Mouse (Mus musculus) neutrophil, adult 59 days (primary cell): ENCODE measurements around the gene Olfr573-ps1. TPM values are rescaled to one million over a fixed set of nuclear protein-coding genes. Genes with fewer than 3 reads are reported as not detected.

Experiments used
- total RNA-seq, 2 experiments: library from RNA; stranded (reverse); gene quantifications; 1 replicate in 1 of 2; 2 replicates in 1 of 2; pipeline ENCODE4 v1.2.4; 2023

Gene Olfr573-ps1
- total RNA-seq: not detected

DNA sequence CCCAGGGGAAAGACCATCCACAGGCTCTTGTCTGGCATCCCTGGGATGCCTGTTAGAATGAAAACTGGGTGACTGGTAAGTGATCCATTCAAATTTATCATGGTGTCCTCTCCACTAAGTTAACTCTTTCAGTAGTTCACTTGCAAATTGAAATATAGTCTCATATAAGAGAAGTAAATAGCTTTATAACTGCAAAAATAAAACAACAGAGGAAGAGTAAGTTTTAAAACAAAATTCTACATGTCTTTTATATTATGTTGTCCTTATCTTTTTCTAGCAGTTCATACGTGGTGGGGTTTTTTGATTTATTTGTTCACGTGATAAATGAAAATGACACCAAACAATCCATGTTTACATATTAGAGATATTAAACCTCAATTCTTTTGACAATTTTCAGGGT is at the start of gene Olfr573-ps1:
TSS of gene Olfr573-ps1 (minus strand) at position 101 of the 400 bp plus-strand sequence.

GRCm38 (mm10) chr7:102989224-102989623 is 46.8 kb upstream of the Olfr573-ps1 start, which contains the start of gene Olfr578:
Olfr578 (minus strand) TSS chr7:102989324.

GRCm38 (mm10) chr7:102975843-102976242 is 33.5 kb upstream of the Olfr573-ps1 start, which contains the start of gene Olfr577:
Olfr577 (minus strand) TSS chr7:102975943.

GRCm38 (mm10) chr7:102962360-102962759 is 20.0 kb upstream of the Olfr573-ps1 start, which contains the start of gene Olfr576:
Olfr576 (plus strand) TSS chr7:102962660.

DNA sequence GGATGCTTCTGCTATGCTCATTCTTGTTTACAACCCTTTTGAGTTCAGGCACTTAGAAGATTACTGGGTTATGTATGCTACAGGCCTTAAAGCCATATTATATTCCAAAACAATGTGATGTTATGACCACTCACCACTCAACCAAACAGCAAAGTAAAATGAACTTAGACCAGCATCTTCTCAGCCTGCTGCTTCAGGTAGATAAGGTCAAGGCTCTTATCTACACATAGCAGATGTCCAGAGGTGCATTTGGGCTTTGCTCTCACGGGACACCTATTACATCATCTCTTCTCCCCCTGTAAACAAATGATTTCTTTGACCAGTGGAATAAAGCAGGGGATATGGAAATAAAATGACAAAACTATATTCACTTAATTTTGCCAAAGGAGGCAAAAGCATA is 16.2 kb upstream of the Olfr573-ps1 start, which contains the start of gene Olfr575:
TSS of gene Olfr575 (minus strand) at position 183 of the 400 bp plus-strand sequence.

DNA sequence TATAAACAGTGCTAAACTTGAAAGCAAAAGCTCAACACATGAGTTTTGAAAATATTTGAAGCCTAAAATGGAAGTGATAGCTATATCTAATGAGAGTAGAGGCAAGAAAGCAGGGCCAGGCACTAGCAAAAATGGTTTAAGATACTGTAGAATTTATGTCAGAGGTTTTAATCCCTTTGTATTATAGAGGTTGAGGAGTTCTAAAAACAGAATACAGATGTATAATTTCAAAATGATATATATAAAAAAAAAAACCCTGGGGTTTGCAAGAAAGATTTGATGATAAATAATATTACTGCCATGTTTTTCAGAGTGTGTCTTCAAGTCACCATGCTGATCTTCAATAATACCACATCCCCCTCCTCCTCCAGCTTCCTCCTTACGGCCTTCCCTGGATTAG is 5.8 kb upstream of the Olfr573-ps1 start, which contains the start of gene Olfr574:
TSS of gene Olfr574 (plus strand) at position 301 of the 400 bp plus-strand sequence.

DNA sequence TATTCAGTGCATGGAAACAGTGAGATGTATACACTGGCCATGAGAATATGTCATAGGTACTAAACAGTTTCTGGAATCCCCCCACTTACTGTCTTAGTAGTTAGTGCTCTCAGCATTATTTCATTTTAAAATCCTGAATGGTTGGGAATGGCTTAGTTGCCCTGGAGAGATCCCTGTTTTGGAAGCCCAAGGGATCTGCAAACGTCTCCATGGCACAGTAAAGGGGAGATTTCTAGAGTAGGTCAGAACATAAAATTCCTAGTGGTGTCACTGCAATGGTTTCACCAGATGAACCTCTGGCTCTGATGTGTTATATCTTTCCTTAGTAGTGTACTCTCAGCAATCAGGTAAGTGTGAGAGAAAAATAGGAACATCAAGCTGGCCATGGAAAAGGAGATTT is 18.3 kb downstream of the Olfr573-ps1 start, which contains the start of gene Olfr572:
TSS of gene Olfr572 (plus strand) at position 301 of the 400 bp plus-strand sequence.

GRCm38 (mm10) chr7:102917032-102917875 is 25.1 kb downstream of the Olfr573-ps1 start, which contains the start of gene Olfr571:
Olfr571 (minus strand) TSS chr7:102917536.

Other genes with a start within 250 kb of the Olfr573-ps1 start
- not detected for gene Olfr557, start 246.7 kb downstream of the Olfr573-ps1 start, total RNA-seq
- not detected for gene Olfr558, start 240.4 kb downstream of the Olfr573-ps1 start, total RNA-seq
- gene Olfr33, start 223.5 kb downstream of the Olfr573-ps1 start, total RNA-seq: not detected
- gene Olfr559, start 215.1 kb downstream of the Olfr573-ps1 start, total RNA-seq: not detected
- gene Olfr560, start 183.2 kb downstream of the Olfr573-ps1 start, total RNA-seq: not detected
- not detected for gene Olfr78, start 183.1 kb downstream of the Olfr573-ps1 start, total RNA-seq
- not detected for gene Olfr561, start 171.4 kb downstream of the Olfr573-ps1 start, total RNA-seq
- not detected for gene Olfr564, start 139.1 kb downstream of the Olfr573-ps1 start, total RNA-seq
- gene Olfr566, start 83.8 kb downstream of the Olfr573-ps1 start, total RNA-seq: not detected
- gene Olfr568, start 65.5 kb downstream of the Olfr573-ps1 start, total RNA-seq: not detected
- gene Olfr569, start 51.7 kb downstream of the Olfr573-ps1 start, total RNA-seq: not detected
- gene Olfr570, start 48.0 kb downstream of the Olfr573-ps1 start, total RNA-seq: not detected
- not detected for gene Olfr571, start 25.0 kb downstream of the Olfr573-ps1 start, total RNA-seq
- not detected for gene Olfr572, start 18.2 kb downstream of the Olfr573-ps1 start, total RNA-seq
- gene Olfr574, start 5.9 kb upstream of the Olfr573-ps1 start, total RNA-seq: not detected
- gene Olfr575, start 16.2 kb upstream of the Olfr573-ps1 start, total RNA-seq: not detected
- gene Olfr576, start 20.1 kb upstream of the Olfr573-ps1 start, total RNA-seq: not detected
- not detected for gene Olfr577, start 33.4 kb upstream of the Olfr573-ps1 start, total RNA-seq
- not detected for gene Olfr578, start 46.7 kb upstream of the Olfr573-ps1 start, total RNA-seq
- not detected for gene Olfr582, start 95.4 kb upstream of the Olfr573-ps1 start, total RNA-seq
- not detected for gene Olfr583, start 108.7 kb upstream of the Olfr573-ps1 start, total RNA-seq
- gene Olfr584, start 139.3 kb upstream of the Olfr573-ps1 start, total RNA-seq: not detected
- gene Olfr585, start 155.1 kb upstream of the Olfr573-ps1 start, total RNA-seq: not detected
- not detected for gene Olfr586, start 183.1 kb upstream of the Olfr573-ps1 start, total RNA-seq
- not detected for gene Olfr588-ps1, start 198.3 kb upstream of the Olfr573-ps1 start, total RNA-seq
- not detected for gene Olfr589, start 213.8 kb upstream of the Olfr573-ps1 start, total RNA-seq
- not detected for gene Olfr591, start 235.8 kb upstream of the Olfr573-ps1 start, total RNA-seq
- gene Olfr592, start 242.2 kb upstream of the Olfr573-ps1 start, total RNA-seq: not detected